Mouse (Mus musculus) Muller cell, postnatal 12 days (primary cell): ENCODE data around the gene Chmp1a.
"Not testable (repeated sequence)": the region's sequence is repeated elsewhere in the genome, so short reads cannot be mapped to it uniquely, and the experiment has no call there.

ENCODE experiments used
- DNase-seq: peaks from one replicate; pipeline ENCODE4 v3.0.0-alpha.2; 2015; ENCODE audit errors: inconsistent ontology term

The Chmp1a gene

DNA sequence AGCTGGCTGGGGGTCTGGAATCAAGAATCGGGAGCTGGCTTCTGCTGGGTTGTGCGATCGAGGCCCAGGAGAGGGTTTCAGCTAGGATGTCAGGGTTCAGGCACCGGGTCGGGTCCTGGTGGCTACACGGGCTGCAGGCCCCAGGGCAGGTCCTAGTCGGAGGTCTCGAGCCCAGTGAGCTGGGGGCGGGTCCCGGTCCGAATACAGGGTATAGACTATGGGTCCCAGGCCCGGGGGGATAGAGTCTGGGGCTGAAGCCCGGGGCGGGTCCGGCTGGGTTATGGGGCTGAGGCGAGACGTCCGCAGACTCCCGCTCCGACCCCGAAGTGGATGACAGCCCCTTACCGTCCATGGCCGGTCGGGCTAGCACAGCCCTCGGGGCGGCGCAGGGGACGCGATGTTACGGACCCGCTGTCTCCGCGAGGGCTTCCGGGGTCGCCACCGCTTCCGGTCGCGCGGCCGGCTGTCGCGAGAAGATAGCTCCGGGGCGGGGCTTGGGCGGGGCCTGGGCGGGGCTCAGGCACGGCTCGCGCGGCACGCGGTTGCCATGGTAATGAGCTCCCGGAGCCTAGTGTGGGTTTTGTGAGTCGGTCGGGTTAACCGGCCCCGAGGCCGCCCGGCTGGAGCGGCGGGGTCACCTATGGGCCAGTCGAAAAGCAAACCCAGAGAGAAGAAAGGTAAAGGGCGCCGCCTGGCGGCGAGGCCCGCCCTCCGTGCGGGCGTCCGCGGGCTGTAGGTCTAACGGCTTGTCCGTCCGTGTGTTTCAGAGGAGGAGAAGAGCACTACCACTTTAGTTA lies at the start of gene Chmp1a, which contains the start of gene Spata33:
Chmp1a (minus strand) TSS at position 443 of the 797 bp plus-strand sequence.
Spata33 (plus strand) TSS at position 512 of the 797 bp plus-strand sequence.
- peak; percentile 98 for DNase-seq

DNA sequence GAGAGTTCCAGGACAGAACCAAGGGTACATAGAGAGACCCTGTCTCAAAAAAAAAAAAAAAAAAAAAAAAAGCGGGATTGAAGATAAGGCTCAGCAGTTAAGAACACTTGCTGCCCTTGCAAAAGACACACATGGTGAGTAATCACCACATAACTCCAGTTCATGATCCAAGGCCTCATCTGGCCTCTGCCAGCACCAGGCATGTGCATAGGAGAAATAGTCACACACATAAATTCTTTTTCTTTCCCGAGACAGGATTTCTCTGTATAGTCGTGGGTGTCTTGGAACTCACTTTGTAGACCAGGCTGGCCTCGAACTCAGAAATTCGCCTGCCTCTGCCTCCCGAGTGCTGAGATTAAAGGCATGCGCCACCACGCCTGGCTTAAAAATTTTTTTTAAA lies 45.0 kb upstream of the Chmp1a start:
- DNase-seq, result not testable (repeated sequence)

DNA sequence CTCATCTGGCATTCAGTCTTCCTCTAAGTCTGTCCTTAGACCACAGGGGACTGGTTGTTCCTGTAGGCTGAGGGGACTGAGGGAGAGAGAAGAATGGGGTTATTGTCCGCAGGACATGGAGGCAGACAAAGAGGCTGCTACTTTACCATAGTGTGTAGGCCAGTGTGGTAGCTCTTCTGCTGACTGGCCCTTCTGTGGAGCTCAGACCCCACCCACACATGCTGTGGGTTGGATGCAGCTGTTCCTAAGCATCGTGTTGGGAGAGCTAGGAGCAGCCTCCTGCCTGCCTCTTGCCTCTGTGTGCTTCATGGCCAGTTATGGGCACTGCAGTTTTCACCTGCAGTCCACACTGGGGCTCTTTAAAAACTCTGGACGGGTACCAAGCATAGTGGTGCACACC lies 44.6 kb upstream of the Chmp1a start:
- peak; percentile 18 for DNase-seq

DNA sequence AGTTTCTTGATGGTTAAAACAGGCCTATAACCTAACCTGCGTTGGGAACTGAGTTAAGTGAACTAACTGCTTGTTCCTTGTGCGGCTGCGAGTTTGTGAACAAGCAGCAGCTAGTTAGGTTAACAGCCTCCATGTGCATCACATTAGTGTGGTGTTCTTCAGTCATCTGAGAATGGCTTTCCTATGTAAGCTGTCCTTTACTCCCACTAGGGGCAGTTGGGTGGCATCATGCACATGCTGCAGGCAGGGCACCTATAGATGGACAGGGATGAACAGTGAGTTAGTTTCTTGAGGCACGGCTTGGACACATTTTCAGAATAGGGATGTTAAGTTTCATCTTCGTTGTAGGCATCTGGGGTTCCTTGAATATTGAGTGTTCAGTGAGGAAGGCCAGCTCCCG lies 42.6 kb upstream of the Chmp1a start:
- no peak for DNase-seq

DNA sequence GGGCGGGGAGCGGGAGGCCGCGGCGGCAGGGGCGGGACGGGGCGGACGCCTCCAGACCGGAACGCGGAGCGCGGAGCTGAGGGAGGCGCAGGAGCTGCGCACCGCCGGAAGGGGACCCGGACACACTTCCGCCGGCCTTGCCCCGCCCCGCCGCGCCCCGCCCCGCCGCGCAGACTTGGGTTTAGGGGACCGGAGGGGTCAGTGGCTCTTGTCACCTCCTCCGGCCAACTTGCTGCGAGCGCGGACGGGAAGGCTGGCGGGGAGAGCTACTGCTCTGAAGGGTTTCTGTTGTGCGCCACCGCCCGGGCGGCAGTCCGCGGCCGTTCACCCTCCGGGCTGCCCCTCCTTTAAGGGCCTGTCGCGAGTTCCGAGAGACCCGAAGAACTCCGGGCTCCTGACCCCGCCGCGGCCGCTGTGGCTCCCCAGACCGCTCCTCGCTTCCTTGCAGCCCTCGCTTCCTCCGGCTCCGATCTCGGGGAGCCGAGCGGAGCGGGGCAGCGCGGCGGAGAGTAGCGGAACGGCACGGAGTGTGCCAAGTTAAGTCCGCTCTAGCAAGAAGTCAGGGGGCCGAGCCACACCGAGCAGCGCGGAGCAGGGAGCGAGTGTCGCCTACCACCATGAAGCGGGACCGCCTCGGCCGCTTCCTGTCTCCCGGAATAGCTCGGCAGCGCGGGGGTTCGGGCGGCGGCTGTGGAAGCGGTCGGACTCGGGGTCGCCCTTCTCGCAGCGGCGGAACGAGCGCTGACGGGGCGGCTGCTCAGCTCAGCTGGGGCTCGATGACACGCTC lies 41.7 kb upstream of the Chmp1a start, which contains the start of the genes Zfp276 and Vps9d1:
Zfp276 (plus strand) TSS at position 97 of the 787 bp plus-strand sequence.
Vps9d1 (minus strand) TSS at position 250 of the 787 bp plus-strand sequence.
- peak; percentile 93 for DNase-seq

DNA sequence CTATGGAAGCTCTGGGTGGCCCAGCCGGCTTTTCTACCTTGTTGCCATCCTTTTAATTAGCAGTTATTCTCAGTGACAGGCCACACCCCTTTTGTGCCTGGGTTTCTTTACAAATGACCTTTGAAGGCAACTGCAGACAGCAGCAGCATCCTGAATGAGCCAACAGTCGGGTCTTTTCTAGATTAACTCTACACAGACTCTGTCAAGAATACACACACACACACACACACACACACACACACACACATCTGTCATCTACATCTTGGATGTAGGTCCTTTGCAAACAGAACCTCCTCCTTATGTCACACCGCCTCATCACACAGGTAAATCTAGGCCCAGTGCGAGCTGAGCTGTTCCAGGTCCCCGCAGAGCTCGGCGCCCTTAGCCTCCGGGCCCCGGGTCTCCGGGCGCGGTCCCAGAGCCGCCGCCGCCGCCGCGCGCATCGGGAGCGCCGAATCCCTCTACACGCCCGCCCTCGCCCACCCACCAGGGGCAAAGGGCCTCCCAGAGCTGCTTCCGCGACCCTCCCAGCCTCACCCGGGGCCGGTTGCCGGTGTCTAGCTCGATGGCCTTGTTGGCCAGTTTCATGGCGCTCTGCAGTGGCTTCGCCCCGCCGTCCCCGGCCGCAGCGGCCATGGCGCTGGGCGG lies 41.0 kb upstream of the Chmp1a start:
- DNase-seq, result no peak

DNA sequence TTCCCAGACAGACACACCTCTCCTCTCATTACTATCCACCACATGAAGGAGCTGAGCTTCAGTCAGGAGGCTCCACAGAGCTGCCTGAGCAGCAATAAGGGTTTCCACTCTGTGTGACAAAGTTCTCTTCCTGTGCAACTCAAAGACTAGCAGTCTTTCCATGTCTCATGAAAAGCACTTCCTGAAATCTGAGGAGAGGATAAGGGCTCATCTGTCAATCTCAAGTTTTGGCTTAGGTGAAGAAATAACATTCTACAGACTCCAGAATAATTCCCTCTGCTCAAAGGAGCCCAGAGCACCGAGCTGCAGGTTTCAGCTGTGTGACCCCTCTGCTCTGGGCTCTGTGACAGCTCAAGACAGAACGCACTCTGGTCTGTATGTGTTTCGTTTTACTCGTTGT lies 40.4 kb upstream of the Chmp1a start:
- no peak for DNase-seq

DNA sequence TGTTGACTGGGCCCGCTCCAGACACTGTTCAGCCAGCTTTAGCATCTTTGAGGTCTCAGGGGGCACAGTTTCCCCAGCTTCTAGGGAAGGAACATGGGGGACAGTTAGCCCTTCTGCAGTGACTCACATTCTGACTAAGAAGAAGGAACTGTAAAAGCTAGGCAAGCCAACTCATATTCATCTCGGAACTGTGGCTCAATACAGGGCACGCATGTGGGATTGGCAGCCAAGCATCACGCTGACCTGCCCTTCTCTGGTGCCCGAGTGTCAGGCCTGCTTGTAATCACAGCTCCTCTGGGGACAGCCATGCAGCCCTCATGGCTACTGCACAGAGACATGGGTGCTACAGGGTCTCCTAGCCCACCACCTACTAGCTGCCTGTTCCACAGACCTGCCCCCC lies 38.4 kb upstream of the Chmp1a start:
- no peak for DNase-seq

DNA sequence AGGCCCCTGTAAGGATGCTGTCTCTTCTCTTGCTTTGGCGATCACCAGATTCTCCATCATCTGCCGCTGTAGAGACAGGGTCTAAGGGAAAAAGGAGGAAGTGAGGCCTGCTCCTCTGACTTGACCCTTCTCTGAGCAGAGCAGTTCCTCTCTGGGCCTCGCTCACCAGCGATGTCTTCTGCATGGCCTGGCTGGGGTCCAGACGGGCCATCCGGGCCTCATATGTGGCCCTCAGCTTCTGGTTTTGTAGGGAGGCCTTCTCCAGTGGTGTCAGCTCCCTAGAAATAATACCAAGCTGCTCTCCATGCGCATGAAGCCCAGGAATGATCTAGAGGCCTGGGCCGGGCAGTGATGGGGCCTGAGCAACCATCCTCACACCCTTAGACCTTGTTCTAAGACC lies 36.0 kb upstream of the Chmp1a start:
- DNase-seq, result no peak

DNA sequence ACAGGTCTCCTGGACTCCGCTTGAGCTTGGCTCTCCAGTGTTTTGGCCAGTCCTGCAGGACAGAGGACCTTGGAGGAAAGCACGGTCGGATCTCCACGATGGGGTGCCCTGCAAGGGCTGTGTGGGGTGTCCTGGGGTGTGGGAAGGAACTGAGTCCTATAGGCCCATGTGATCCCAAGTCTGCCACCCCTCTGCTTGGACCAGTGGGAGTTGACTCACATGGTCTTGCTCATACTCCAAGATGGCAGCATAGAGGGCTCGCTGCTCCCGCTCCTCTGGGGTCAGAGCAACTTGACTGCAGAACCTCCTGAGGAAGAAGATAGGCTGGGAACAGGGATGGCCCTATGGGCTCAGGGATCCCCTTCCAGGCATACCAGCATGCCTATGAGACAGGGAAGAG lies 35.2 kb upstream of the Chmp1a start:
- no peak for DNase-seq

DNA sequence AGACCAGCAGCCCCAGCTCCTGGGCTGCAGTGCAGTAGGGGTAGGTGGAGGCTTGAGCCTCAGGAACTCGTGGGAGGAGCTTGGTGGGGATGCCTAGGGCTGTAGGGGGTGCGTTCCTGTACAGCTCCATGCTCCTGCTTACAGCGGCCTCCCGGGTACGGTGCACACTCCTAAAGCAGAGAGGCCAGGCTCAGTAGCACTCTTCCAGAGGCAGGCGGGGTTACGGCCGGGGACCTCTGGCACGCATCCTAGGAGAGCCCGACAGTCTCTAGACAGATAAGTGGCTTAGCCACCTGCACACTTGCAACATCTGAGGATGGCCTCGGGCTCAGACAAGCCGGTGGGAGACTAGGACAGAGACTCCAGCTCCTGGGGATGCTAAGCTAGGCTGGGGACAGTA lies 33.0 kb upstream of the Chmp1a start:
- no peak for DNase-seq

DNA sequence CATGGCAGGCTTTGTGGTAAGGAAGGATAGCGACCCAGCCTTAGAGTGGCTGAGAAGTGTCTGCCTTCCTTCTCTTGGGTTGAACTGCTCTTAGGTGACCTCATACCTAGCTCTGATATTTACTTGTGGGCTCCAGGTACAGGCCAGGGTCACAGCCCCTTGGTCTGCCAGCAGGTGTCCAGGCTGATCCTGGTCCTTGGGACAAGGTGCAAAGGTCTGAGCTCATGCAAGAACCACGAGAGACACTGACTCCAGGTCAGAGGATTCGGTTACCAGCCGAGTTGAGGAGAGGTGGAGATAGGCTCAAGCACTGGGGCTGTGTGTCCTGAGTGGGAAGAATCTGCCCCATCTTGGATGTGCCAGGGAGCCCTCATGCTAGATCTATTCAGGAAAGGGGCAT lies 31.8 kb upstream of the Chmp1a start:
- DNase-seq, result no peak

DNA sequence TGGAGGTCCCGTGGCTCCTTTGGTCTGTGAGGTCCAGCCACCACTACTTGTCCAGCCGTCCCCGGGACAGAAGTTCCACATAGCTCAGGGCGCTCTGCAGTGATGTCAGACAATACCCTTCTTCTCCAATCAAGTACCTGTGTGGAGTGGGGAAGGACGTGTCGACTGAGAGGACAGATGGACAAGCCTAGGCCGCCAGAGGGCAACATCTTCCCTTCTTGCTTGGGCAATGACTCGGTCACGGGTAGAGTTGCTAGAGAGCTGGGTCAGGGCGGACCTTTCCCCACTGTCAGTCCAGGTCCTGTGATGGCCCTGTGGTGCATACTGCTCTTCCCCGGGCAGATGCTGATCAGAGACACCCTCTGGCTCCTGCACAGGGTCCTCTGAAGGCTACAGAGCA lies 30.5 kb upstream of the Chmp1a start:
- no peak for DNase-seq

DNA sequence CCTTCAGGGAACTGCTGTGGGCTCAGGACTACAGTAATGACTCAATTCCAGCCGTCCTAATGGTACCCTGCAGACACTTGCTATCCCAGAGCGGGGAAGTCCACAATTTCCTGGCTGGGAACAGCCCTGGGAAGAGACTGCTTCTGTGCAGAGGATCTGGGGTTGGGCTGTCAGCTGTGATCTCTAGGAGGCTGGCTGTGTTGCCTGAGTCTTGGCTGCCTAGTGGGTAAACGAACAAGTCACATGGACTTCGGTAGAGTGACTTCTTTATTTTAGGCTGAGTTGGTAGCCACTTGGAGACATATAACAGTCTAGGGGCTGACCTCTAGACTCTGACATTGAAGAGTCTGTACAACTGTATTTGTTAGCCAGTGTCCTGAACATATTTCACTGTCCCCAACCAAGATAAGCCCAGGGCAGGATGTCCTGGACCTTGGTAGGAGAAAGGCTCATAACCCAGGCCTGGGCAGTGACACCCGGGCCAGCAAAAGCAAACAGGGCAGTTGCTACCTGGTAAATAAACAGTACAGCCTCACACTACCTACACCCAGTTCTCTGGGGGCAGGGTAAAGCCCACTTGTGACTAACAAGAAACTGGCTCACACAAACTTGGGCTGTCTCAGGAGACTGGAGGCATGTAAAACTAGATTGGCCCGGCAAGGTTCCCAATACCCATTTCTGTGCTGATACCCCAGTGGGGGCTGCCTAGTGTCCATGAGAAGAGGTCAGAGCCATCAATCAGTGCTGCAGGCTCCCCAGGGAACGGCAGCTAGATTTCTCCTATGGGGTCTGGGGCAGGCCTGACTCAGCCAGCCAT lies 29.8 kb upstream of the Chmp1a start:
- DNase-seq, result no peak

DNA sequence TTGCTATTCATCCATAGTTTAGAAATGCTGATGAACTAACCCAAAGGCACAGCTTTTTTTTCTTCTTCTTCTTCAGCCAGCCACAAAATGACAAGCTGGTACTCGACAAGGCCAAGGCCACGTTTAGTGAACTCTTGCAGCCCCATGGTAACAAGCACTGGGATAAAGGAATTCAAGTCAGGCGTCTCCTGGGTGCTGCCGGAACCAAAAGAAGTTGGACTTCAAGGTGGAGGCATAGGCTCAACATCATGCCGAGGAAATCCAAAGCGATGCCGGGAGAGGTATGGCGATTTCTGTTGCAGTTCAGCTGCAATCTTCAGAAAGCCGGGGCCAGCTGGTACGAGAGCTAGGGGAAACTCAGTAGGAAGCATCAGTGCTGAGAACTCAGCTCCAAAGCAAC lies 26.8 kb upstream of the Chmp1a start:
- no peak for DNase-seq

DNA sequence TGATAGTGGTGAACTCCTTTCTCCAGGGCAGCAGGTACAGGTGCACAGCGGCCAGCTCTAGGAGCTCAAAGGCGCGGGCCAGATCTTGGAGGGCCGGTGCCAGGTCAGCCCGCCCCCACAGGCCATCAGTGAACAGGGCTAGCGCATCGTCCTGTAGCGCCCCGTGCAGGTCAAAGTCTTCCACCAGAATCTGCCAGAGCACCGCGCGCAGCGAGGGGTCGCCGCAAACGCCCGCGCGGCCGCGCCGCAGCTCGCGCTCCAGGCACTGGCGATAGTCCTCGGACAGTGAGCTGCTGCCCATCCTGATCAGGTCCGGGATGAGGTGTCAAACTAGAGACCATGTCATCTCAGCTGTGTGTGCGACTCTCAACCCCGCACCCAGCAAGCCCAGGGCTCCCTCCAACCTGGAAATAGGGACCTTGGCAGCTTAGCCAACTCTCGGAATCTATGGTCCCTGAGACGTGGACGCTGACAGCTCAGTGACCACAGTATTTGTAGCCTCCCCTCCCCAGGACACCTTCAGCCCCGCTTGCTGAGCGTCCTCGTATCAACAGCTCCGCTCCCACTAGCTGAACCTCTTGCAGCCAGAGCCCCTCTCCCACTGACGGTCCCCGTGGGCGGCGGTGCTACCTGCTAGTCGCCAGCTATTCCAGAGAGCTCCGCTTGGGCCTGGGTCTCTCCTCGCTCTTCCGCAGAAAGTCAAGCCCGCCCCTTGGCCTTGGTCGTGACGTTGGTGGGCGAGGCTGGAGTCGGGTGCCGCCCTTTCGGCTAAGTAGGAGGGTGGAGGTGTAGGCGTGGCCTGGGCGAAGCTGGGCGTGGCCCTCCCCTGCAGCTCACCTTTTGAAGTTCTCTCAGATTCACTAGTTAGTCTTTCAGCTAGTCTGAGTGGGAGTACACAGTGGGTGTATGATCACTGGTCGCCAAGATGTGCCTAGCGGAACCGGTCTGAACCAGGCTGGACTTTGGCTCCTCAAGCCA lies 23.2 kb upstream of the Chmp1a start, which contains the start of gene Spata2l:
Spata2l (minus strand) TSS at position 714 of the 978 bp plus-strand sequence.
- peak; percentile 88 for DNase-seq

DNA sequence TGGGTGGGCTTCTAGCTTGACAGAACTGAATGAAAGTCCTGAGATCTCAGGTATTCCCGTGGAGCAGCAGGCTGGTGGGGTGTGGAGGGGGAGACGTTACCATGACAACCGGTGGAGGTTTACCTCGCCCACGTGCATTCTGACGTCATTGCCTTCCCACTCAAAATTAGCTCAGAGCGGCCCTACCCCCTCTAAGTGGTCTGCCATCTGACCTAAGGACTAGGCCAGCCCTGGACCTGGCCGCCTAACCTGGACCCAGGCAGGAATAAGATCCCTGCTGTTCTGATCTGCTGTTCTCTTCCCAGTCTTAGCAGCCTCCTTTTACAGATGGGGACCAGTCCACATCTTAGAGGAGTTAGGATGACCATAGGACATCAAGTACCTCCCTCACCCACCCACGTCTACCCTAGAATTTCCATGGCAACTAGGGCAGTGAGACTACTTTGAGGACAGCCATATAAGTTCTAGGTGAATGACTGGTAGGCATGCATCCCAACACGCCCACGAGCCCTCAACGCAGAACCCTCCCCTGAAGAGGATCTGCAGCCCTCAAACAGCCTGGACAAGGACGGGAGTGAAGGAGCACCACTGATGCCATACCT lies 22.5 kb upstream of the Chmp1a start:
- peak; percentile 28 for DNase-seq

DNA sequence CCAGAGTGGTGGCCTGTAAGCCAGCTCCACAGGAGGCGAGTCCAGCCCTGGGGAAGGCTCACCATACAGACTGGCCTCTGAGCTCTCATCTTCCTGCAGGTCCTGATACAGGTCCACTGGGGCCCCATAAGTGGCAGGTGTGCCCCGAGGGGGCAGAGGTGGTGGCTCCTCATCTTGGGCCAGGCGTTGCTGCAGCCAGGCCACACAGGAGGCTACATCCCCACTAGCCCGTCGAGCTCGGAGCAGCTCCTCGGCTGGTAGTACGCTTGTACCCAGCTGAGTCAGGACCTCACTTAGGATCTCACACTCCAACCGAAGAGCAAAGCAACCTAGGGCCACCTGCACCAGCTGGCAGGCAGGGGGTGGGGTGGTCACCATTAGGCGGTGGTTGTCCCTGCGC lies 21.2 kb upstream of the Chmp1a start:
- no peak for DNase-seq

DNA sequence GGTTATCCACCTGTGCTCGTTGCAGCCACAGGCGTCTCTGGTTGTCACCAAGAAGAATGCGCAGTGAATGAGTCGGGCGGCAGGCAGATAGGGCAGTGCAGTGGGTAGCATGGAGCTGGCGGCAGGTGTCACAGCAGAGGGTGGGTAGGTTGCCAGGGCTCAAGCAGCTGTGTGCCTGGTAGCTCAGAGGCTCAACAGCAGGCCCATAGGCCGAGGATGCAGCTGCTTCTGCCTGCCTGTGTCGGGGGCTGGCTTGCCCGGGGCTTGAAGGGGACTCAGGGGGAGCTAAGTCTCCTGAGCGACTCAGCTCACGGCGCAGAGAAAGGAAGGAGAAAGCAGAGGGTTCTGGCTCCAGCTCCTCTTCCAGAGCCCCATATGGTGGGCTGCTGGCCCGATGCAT lies 20.7 kb upstream of the Chmp1a start:
- DNase-seq, result no peak

DNA sequence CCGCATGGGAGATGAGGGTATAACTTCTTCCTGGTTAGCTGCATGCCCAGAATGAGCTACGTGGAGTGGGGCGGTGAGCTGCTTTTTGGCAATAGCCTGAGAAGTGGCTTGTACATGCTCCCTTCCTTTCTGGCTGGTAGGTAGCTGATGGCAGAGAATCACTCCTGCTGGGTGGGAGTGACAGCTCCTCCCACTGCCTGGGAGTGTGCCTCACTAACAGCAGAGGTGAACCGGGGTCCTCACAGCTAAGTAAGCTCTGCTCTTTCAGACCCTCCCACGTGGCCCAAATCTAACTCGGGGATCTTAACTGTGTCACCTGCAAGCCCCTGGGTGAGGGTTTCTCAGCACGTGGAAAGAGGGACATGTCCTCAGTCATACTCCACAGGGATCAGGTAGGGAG lies 20.0 kb upstream of the Chmp1a start:
- no peak for DNase-seq
